Mouse (Mus musculus) adipocyte (in vitro differentiated cells): ENCODE data around the gene Prss16.
A peak's percentile ranks its signal among the peaks of the same experiment; 100 is the strongest.

Source experiments
- DNase-seq: peaks from one replicate; pipeline ENCODE4 v3.0.0-alpha.2; 2016; ENCODE audit warnings: low spot score

Gene Prss16

GRCm38 (mm10) chr13:22009642-22010041 lies at the start of gene Prss16:
TSS of gene Prss16 (minus strand) at chr13:22009742.
- DNase-seq = no peak

GRCm38 (mm10) chr13:22053754-22054153 lies 44.2 kb upstream of the Prss16 start:
- no peak for DNase-seq

- no peak for DNase-seq
Measured at GRCm38 (mm10) chr13:22051523-22051859, 41.9 kb upstream of the Prss16 start.

GRCm38 (mm10) chr13:22050591-22051522 lies 41.3 kb upstream of the Prss16 start:
- DNase-seq = peak; percentile 51

GRCm38 (mm10) chr13:22049737-22050440 lies 40.3 kb upstream of the Prss16 start:
- no peak for DNase-seq

- no peak for DNase-seq
Measured at GRCm38 (mm10) chr13:22049041-22049440, 39.5 kb upstream of the Prss16 start.

GRCm38 (mm10) chr13:22045311-22045710 lies 35.8 kb upstream of the Prss16 start:
- no peak for DNase-seq

- no peak for DNase-seq
Measured at GRCm38 (mm10) chr13:22044432-22045155, 35.1 kb upstream of the Prss16 start.

- peak; percentile 78 for DNase-seq
Measured at GRCm38 (mm10) chr13:22043503-22044431, 34.2 kb upstream of the Prss16 start.

- DNase-seq = peak; percentile 98
Measured at GRCm38 (mm10) chr13:22042568-22043502, 33.3 kb upstream of the Prss16 start, which contains the start of the genes Hist1h2ag and Hist1h2bj. TSS of gene Hist1h2ag (minus strand) at chr13:22042944. TSS of gene Hist1h2bj (plus strand) at chr13:22043214.

GRCm38 (mm10) chr13:22041651-22042567 lies 32.4 kb upstream of the Prss16 start:
- peak; percentile 52 for DNase-seq

- peak; percentile 98 for DNase-seq
Measured at GRCm38 (mm10) chr13:22041142-22041536, 31.6 kb upstream of the Prss16 start, which contains the start of gene Hist1h4i. TSS of gene Hist1h4i (minus strand) at chr13:22041362.

- DNase-seq = peak; percentile 47
Measured at GRCm38 (mm10) chr13:22040464-22041141, 31.1 kb upstream of the Prss16 start.

GRCm38 (mm10) chr13:22039951-22040463 lies 30.5 kb upstream of the Prss16 start:
- no peak for DNase-seq

GRCm38 (mm10) chr13:22039364-22039763 lies 29.8 kb upstream of the Prss16 start:
- no peak for DNase-seq

GRCm38 (mm10) chr13:22037415-22037814 lies 27.9 kb upstream of the Prss16 start:
- no peak for DNase-seq

GRCm38 (mm10) chr13:22036986-22037385 lies 27.4 kb upstream of the Prss16 start:
- no peak for DNase-seq
